Mouse (Mus musculus) ES-E14 (cell line): ENCODE results near the gene Hunk. TPM values are rescaled to one million over a fixed set of nuclear protein-coding genes. Genes with fewer than 3 reads are reported as not detected.

Experiments used
- DNase-seq: peaks from one replicate; pipeline ENCODE4 v3.0.0-alpha.2; 2013; ENCODE audit warnings: low read depth, low spot score
- H3K27ac ChIP-seq: 2 replicates; pipeline ENCODE4 v1.5.1; 2012; ENCODE audit warnings: low read depth, mild to moderate bottlenecking, low read length, moderate library complexity, mixed read lengths; ENCODE audit not compliant: poor library complexity, insufficient read depth, severe bottlenecking
- H3K36me3 ChIP-seq: 2 replicates; pipeline ENCODE4 v1.6.1; 2012; ENCODE audit warnings: mild to moderate bottlenecking, low read length, moderate library complexity, mixed read lengths; ENCODE audit not compliant: control insufficient read depth, poor library complexity, insufficient read depth, severe bottlenecking
- H3K4me1 ChIP-seq, 2 experiments: fragments of 150-350 bp in 1 of 2; sonication (generic) in 1 of 2; 2 replicates each; pipeline ENCODE4 v1.6.1; 2012; ENCODE audit warnings: low read length in 2 of 2, mild to moderate bottlenecking in 1 of 2, mixed read lengths in 1 of 2; ENCODE audit not compliant: control insufficient read depth in 2 of 2, insufficient read depth in 2 of 2, poor library complexity in 1 of 2
- H3K4me3 ChIP-seq, 2 experiments: fragments of 150-350 bp in 1 of 2; sonication (generic) in 1 of 2; 2 replicates each; pipeline ENCODE4 v1.5.1; 2012; ENCODE audit warnings: low read length in 2 of 2, low read depth in 1 of 2, mild to moderate bottlenecking in 1 of 2, mixed read lengths in 1 of 2; ENCODE audit not compliant: insufficient read depth in 1 of 2, poor library complexity in 1 of 2, severe bottlenecking in 1 of 2
- H3K9ac ChIP-seq: 2 replicates; pipeline ENCODE4 v1.6.1; 2012; ENCODE audit warnings: low read depth, mild to moderate bottlenecking, low read length, mixed read lengths; ENCODE audit not compliant: poor library complexity, insufficient read depth, severe bottlenecking
- H3K9me3 ChIP-seq: fragments of 150-350 bp; sonication (generic); 2 replicates; pipeline ENCODE4 v1.6.1; 2012; ENCODE audit warnings: low read depth, mild to moderate bottlenecking, low read length; ENCODE audit not compliant: control insufficient read depth, insufficient read depth
- CHD2 ChIP-seq: IDR thresholded peaks from 2 replicates; pipeline ENCODE4 v1.6.1; 2014; ENCODE audit warnings: mild to moderate bottlenecking, low read depth, low read length, inconsistent platforms
- HCFC1 ChIP-seq: IDR thresholded peaks from 2 replicates; pipeline ENCODE4 v1.6.1; 2012; ENCODE audit warnings: low read length, inconsistent platforms, borderline replicate concordance; ENCODE audit not compliant: insufficient read depth
- MAFK ChIP-seq: IDR thresholded peaks from 2 replicates; pipeline ENCODE4 v1.6.1; 2014; ENCODE audit warnings: mild to moderate bottlenecking, low read depth, low read length, inconsistent platforms; ENCODE audit not compliant: insufficient read depth
- ZC3H11A ChIP-seq: IDR thresholded peaks from 2 replicates; pipeline ENCODE4 v1.6.1; 2012; ENCODE audit warnings: low read depth, mild to moderate bottlenecking, inconsistent platforms, low read length, borderline replicate concordance
- ZNF384 ChIP-seq: IDR thresholded peaks from 2 replicates; pipeline ENCODE4 v1.6.1; 2012; ENCODE audit warnings: low read depth, low read length, inconsistent platforms
- in situ Hi-C, 2 experiments: fragments of 600-800 bp; cut with MboI; formaldehyde crosslinking; loops; one replicate each; pipeline ENCODE4 v1.15.1; 2025; ENCODE audit warnings: low sequenced_read_pairs in 2 of 2, inconsistent platforms in 1 of 2; ENCODE audit not compliant: unreplicated experiment in 2 of 2
- total RNA-seq: library from RNA; depleted of rRNA; stranded (reverse); fragments of 300-350 nt; gene quantifications from 2 replicates; pipeline ENCODE4 v1.2.3, GENCODE M21; 2012

The Hunk gene
- total RNA-seq, 1 experiment: 9.2 TPM

DNA sequence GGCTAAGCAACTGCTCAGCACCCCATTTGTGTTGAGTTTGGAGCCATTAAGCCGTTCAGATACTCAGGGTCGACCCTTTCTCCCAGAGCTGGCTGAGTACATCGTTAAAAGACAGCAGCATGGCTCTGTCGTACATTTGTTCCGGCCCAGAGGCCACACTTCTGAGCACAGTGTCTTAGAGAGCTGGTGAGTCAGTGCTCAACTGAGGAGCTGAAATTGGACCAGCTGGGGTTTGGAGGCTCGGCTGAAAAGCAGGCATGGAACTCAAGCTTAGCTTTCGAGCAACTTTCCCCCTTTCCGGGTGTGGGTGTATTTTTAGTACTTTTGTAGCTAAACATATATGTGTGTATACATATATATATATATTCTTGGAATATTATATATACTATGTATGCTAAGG is 34.1 kb upstream of the Hunk start:
- no peak for TF ChIP-seq ZNF384
- TF ChIP-seq MAFK: no peak
- no peak for TF ChIP-seq CHD2
- TF ChIP-seq HCFC1: no peak
- Histone ChIP-seq H3K36me3 (no peaks in the 10 kb centered on the region), H3K27ac (no peak overlapping the region), H3K9ac (no peak overlapping the region), H3K9me3 (no peaks in the 10 kb centered on the region), H3K4me3 (no peak overlapping the region), H3K4me1 (no peaks in the 10 kb centered on the region; a peak in 1 of 4 replicates)
- in situ Hi-C loops: no loop called here
- DNase-seq: no peak

DNA sequence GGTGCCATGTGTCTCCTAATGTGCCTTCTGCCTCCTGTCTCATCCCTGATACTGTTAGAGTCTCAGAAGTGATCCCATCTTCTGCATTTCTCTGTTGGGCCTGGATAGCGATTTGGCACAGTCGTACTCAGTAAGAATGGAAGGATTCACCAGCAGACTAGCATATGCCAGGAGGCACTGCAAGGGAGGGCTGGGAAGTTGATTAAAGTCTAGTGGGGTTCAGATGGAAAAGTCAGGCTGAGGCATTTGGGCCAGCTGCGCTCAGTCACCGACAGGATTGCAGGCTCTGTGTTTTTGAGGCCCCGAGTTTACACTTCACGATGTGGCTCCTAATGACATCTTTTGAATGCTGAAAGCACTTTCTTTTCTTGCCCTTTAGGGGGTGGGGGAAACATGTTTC is 33.1 kb upstream of the Hunk start:
- H3K4me3 ChIP-seq: no peak overlapping the region
- H3K9me3 ChIP-seq: no peaks in the 10 kb centered on the region
- no peak overlapping the region for H3K27ac ChIP-seq
- TF ChIP-seq ZC3H11A (no peak), MAFK (no peak), ZNF384 (no peak), HCFC1 (no peak)
- H3K4me1 ChIP-seq: peaks cover 0 to under 1% of the 10 kb centered on the region in 2 experiments; a peak in 2 of 4 replicates
- DNase-seq: no peak
- in situ Hi-C loops: no loop called here
- H3K9ac ChIP-seq: no peak overlapping the region
- no peaks in the 10 kb centered on the region for H3K36me3 ChIP-seq

DNA sequence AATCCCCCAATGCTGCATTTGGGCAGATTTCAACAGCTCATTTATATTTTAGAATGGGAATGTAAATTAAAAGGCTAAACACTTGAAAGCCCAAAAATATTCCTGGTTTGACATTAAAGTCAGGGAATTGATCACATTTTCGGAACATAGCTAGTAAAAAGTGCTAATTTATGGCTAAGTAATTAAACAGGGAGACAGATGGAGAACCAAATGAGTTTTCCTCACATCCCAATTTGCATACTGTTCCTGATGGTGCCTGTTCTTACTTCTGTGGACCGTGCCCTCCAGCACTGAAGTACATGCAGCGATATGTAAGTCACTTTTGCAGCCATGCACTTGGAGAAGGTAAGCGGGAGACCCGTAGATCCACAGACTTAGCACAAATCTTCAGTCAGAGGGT is 32.7 kb upstream of the Hunk start:
- in situ Hi-C loops: no loop called here
- Histone ChIP-seq H3K9me3 (no peaks in the 10 kb centered on the region), H3K4me3 (no peak overlapping the region), H3K27ac (no peak overlapping the region), H3K4me1 (peaks cover 0 to 4% of the 10 kb centered on the region in 2 experiments; a peak in 2 of 4 replicates), H3K9ac (no peak overlapping the region), H3K36me3 (no peaks in the 10 kb centered on the region)
- DNase-seq: no peak
- no peak for TF ChIP-seq HCFC1
- TF ChIP-seq ZNF384: no peak
- no peak for TF ChIP-seq ZC3H11A
- TF ChIP-seq CHD2: no peak
- no peak for TF ChIP-seq MAFK

DNA sequence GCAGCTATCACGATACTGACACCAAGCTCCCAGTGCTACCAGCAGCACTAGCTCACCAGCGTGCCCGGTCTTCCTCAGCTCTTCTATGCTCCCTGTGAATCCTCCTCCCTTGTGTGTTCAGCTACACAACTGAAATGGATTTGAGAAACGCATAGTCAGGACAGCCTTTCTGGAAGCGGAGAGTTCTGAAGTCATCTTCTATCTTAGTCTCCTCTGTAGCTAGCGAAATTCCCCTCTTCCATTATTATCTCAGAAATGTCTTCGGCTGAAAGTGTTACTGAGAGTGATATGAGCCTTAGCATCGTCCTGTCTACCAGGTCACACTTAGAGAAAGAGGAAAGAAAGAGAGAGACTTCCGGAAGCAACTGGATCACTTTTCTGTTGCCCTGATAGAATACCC is 26.5 kb upstream of the Hunk start:
- no peak for DNase-seq
- TF ChIP-seq ZNF384 (no peak), CHD2 (no peak), HCFC1 (no peak), MAFK (no peak), ZC3H11A (no peak)
- Histone ChIP-seq H3K4me1 (peaks cover 5 to 12% of the 10 kb centered on the region in 2 experiments; a peak in 2 of 4 replicates), H3K9ac (no peak overlapping the region), H3K4me3 (no peak overlapping the region), H3K36me3 (no peaks in the 10 kb centered on the region), H3K9me3 (no peaks in the 10 kb centered on the region), H3K27ac (no peak overlapping the region)
- in situ Hi-C loops: no loop called here

DNA sequence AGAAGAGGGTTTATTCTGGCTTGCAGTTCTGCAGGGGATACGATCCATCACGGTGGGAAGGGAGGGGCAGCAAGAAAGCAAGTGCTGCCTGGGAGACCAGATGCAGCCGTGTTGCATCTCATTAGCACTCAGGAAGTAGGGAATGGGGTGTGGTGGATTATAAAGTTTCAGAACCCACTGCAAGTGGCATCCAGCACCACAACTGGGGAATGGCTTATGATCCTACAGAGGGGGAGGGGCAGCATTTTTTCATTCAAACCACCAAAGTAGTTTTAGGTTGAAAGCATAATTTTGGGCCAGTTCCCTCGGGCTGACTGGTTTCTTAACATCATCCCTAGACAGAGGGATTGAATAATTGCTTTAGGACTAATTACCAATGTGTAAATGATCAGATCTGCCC is 26.1 kb upstream of the Hunk start:
- in situ Hi-C loops: no loop called here
- DNase-seq: no peak
- TF ChIP-seq ZNF384: no peak
- TF ChIP-seq HCFC1: no peak
- TF ChIP-seq CHD2: no peak
- TF ChIP-seq MAFK: no peak
- no peak for TF ChIP-seq ZC3H11A
- Histone ChIP-seq H3K9me3 (no peaks in the 10 kb centered on the region), H3K36me3 (no peaks in the 10 kb centered on the region), H3K4me3 (no peak overlapping the region), H3K4me1 (peaks cover 5 to 12% of the 10 kb centered on the region in 2 experiments; a peak in 2 of 4 replicates), H3K27ac (no peak overlapping the region), H3K9ac (no peak overlapping the region)
